Mouse (Mus musculus): ENCODE measurements around the gene Sf3b4.

Gene Sf3b4

DNA sequence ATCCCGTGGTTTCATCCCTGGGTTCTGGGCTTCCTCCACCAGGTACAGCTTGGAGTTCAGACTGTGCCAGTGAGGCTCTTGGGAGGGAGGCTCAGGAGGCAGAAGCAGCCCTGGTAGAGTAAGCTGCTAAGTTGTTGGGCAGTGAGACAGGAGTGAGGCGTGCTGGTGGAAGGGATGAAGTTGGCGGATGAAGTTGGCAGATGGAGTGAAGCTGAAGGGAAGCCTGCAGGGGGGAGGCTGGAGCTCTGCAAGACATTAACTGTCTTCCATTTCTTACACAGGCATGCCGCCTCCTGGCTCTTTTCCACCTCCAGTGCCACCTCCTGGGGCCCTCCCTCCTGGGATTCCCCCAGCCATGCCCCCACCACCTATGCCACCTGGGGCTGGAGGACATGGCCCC lies 1.9 kb downstream of the Sf3b4 start:
- WGBS, result 56% methylated on average over 4 of the region's 4 CpGs

DNA sequence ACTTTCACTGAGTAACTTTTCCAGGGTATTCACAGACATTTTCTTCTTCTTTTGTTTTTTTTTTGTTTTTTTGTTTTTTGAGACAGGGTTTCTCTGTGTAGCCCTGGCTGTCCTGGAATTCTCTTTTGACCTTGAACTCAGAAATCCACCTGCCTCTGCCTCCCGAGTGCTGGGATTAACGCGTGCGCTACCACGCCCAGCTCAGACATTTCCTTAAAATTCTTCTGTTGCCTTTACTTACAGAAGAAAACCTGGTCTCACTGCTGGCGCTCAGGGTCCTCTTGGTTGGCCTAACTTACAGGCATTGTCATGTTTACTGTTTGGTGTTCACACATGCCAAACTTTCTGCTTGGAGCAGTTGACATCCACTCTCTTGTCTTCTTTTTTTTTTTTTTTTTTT lies 3.1 kb downstream of the Sf3b4 start:
- WGBS, result 93% methylated on average over 6 of the region's 6 CpGs

DNA sequence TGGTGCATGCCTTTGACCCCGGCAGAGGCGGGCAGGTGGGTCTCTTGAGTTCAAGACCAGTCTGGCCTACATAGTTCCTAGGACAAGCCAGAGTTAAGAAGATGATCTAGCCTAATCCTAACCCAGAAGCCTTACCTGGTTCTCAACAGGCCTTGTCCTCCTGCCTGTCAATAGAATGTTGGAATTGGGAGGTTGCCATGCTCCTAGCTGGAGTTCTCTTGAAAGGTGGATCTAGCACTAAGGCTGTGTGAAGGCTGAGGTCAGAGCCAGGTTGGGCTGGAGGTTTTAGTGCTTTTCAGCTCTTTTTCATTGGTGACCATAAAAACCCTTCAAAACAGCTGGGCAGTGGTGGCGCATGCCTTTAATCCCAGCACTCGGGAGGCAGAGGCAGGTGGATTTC lies 6.3 kb downstream of the Sf3b4 start:
- WGBS, result 93% methylated on average over 4 of the region's 4 CpGs

DNA sequence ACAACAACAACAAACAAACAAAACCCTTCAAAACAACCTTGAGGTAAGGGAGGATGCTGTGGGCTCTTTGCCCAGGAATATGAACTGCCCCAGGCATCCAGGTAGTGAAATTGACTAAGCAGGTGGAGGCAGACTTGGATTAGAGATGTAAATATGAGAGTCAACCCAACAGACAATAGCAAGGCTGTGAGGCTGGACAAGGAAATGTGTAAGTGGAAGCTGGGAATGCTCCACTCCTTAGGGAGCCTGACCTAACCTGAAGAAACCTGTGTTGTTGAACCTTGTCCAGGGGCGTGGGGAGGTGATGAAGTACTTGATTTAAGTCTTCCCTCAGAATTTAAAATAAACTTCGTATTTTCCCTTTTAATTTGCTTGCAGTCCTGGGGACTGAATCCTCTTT lies 6.8 kb downstream of the Sf3b4 start:
- WGBS, result 77% methylated on average over 2 of the region's 2 CpGs

DNA sequence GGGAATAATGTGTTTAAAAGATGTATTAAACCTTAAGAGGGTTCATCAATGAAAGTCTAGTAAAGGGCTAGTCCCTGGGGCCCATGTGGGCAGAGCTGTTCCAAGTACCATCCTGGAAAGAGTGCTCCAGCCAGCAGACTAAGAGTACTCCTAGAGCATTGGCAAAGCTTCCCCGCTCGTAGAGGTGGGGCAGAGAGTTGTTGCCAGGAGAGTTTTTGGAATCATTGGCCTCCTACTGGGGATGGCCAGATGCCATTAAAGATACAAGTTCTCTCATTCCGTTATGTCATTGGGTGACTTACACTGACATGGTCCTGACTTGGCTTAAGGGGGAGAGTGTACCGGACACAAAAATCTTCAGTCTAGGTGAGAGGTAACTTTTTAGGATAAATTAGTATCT lies 7.4 kb downstream of the Sf3b4 start:
- 39% methylated on average over 4 of the region's 4 CpGs for WGBS

DNA sequence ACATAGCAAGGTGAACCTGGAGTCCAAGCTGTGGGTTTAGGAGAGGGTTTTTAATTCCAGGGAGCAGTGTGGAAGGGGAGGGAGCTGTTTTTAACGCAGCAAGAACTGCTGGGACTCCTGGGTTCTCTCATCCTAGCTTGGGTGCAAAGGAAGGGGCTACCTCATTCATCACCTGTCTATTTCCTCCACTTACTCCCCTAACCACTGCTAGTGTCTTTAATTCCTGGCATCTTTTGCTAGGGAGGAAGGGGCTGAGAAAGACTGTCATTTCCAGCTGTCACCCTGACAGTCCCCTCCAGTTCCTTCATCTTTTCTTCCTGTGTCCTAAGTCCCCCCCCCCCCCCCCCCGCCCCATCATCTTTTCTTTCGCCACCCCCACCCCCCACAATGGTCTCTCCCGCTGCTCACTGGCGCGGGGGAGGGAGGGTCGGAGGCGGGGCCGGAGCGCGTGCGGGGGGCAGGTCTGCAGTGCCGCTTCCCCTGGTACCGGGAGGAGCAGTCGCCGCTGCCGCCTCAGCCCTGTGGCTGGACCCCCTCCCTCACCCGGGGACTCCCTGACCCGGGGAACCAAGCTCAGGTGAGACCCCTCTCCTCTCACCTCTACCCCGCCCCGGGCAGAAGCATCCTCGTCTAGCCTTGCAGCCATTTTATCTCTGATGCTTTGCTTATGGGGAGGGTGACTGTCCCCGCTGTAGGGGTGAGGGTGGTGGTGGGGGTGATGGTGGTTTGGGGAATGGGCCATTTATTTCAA lies 8.8 kb downstream of the Sf3b4 start, which contains the start of gene Sv2a:
TSS of gene Sv2a (plus strand) at position 425 of the 751 bp plus-strand sequence.
- WGBS, result 2% methylated on average over 19 of the region's 23 CpGs

- 20% methylated on average over 12 of the region's 12 CpGs for WGBS
Measured at GRCm38 (mm10) chr3:96181510-96182381, 9.6 kb downstream of the Sf3b4 start.

DNA sequence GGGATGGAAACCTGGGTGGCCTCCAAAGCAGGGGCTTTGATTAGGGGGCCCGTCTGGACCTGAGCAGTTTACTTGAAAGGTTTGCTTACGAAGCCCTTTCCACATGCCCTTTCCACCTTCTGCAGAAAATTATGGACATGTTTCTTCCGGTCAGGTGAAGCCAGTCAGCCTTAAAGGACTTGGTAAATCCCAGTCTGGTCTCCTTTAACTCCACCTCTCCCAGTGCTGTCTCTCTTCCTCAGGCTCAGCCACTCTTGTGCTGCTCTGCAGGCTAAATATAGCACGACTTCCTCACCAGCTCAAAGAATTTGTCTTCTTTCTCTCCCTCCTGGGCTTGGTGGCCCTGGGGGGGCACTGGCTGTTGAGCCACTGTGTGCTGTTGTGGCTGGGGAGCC lies 10.2 kb downstream of the Sf3b4 start:
- WGBS, result 9% methylated on average over 4 of the region's 4 CpGs

- 49% methylated on average over 12 of the region's 12 CpGs for WGBS
Measured at GRCm38 (mm10) chr3:96192977-96193376, 20.8 kb downstream of the Sf3b4 start.

GRCm38 (mm10) chr3:96194966-96195365 lies 22.8 kb downstream of the Sf3b4 start:
- 79% methylated on average over 10 of the region's 10 CpGs for WGBS

GRCm38 (mm10) chr3:96195616-96196313 lies 23.6 kb downstream of the Sf3b4 start:
- 79% methylated on average over 11 of the region's 11 CpGs for WGBS

GRCm38 (mm10) chr3:96196437-96197128 lies 24.5 kb downstream of the Sf3b4 start:
- WGBS, result 12% methylated on average over 27 of the region's 27 CpGs

GRCm38 (mm10) chr3:96197129-96197749 lies 25.1 kb downstream of the Sf3b4 start:
- under 1% methylated on average over 50 of the region's 50 CpGs for WGBS

GRCm38 (mm10) chr3:96198181-96198580 lies 26.0 kb downstream of the Sf3b4 start:
- WGBS, result 4% methylated on average over 6 of the region's 6 CpGs

DNA sequence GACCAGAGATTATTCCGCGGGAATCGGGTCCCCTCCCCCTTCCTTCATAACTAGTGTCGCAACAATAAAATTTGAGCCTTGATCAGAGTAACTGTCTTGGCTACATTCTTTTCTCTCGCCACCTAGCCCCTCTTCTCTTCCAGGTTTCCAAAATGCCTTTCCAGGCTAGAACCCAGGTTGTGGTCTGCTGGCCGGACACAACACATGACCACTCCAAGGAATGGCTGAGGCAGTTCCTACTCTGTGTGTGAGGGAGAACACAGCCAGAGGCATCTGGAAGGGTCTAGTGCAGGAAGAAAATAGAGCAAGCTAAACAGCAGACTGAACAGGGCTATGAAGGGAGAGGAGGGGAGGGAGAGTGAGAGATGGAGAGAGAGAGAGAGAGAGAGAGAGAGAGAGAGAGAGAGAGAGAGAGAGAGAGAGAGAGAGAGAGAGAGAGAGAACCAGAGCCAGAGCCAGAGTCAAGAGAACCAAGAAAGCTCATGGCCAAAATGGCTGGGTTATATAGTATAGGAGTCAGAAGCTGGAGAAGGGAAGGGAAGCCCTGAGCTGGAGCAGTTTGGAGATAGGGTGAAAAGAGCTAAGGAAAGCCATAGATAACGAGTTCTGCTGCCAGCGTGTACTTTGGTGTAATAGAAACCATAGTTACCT lies 26.6 kb downstream of the Sf3b4 start:
- WGBS, result 26% methylated on average over 8 of the region's 8 CpGs

DNA sequence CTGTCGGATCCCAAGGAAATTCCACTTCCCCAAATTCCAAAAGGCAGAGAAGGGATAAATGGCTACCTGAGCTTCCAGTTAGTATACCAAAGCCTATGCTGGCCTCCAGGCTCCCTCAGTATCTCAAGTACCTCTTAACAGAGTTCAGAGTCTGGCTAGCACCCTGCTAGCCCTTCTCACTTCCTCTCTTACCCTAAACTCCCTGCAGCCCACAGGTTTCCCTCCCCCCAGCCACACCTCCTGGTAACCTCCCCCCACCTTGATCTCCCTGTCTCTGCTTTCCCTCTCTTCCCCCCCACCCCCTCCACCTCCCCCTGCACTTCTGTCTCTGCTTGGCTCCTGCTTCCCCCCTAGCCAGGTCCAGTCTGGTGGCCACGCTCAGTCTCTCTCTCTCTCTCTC lies 27.6 kb downstream of the Sf3b4 start:
- 78% methylated on average over 2 of the region's 2 CpGs for WGBS

DNA sequence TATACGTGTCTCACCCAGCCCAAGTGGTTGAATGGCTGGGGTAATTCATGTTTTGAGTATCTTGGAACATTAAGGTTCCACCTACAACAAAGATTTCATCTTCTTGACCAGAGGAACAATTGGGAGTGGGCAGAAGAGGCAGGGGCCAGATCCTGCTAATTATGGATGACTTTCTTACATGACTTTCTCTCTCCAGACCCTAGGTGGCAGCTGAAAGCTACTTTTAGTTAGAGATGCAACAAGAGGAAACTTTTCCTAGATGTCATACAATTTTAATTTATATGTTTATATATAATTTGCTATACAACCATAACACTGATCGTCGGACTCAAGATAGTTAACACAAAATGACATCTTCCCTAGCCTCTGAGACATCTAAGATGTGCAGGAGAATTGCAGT lies 35.7 kb downstream of the Sf3b4 start:
- 76% methylated on average over 3 of the region's 3 CpGs for WGBS

DNA sequence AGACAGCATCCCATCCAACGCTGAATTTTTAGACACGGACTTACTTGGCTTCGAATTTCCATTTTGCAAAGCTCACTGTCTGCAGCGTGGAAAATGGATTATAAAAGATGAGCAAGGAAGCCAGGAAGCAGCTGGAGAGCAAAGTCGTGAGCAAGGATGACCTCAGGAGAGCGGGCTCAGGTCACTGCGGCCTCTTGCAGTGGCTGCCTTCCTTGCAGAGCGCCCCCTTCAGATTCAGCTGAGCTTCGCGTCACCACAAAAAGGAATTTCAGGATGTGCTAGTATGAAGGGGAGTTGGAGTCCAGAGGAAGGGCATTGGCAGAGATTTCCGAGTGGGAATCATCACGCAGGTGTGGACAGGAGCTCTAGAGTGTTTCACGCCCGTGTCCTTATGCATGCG lies 37.1 kb downstream of the Sf3b4 start:
- 25% methylated on average over 15 of the region's 15 CpGs for WGBS

DNA sequence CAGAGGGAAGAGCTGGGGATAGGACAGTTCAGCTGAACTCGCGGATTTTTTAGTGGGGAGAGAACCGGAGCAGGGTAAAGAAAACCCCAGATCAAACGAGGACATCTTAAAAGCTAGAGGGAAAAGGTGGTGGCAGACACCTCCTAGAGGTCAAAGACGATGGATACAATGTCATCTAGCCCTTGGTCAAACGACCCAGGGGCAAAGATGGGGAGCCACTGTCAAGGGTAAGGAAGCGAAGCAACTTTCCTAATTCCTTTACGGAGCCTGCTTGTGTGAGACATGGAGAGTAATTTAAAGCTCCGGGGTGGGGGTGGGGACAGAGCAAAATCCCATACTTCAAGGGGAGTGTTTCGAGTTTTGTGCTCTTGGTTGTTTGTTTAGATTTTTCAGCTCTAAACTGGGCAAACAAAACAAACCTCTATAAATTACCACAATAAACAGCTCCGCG lies 47.1 kb downstream of the Sf3b4 start:
- WGBS, result under 1% methylated on average over 12 of the region's 12 CpGs

DNA sequence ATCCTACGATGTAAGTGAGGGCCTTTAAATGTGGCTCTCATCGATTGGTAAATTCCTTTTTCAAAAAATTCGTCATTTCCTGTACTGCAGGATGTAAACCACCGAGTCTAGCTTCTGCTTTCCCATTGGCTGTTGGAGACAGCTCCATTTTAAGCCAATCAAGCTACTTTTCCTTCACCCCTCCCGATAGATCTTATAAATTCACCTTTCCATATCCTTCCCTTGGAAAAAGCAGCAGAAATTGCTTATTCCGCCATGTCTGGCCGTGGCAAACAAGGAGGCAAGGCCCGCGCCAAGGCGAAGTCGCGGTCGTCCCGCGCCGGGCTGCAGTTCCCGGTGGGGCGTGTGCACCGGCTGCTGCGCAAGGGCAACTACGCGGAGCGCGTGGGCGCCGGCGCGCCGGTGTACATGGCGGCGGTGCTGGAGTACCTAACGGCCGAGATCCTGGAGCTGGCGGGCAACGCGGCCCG lies 47.6 kb downstream of the Sf3b4 start, which contains the start of the genes Bola1 and Hist2h2ab:
TSS of gene Bola1 (minus strand) at position 49 of the 470 bp plus-strand sequence.
TSS of gene Hist2h2ab (plus strand) at position 205 of the 470 bp plus-strand sequence.
- WGBS, result under 1% methylated on average over 36 of the region's 37 CpGs

All from cerebral cortex, adult 2 months (tissue).